Mouse (Mus musculus) liver, embryonic 11.5 days (tissue): Measurements from ENCODE around the gene Tbx15. TPM values are rescaled to one million over a fixed set of nuclear protein-coding genes. Genes with fewer than 3 reads are reported as not detected.
A peak's percentile ranks its signal among the peaks of the same experiment; 100 is the strongest.

Experiments used
- ATAC-seq: fragments of 200-750 bp; cut with Nextera tagmentation; replicated peaks from 2 replicates; pipeline ENCODE4 v1.8.0; 2017; ENCODE audit warnings: moderate number of reproducible peaks, mild to moderate bottlenecking, moderate TSS enrichment, moderate library complexity; ENCODE audit not compliant: low FRiP score
- DNase-seq: peaks from one replicate; pipeline ENCODE4 v3.0.0-alpha.2; 2017; ENCODE audit warnings: low spot score
- H3K27ac ChIP-seq: fragments of 300-500 bp; sonication (generic); 2 replicates; pipeline ENCODE4 v1.5.1; 2014; ENCODE audit warnings: mild to moderate bottlenecking, low read depth, low read length, control low read depth
- H3K27me3 ChIP-seq: fragments of 300-500 bp; sonication (generic); replicated peaks from 2 replicates; pipeline ENCODE4 v1.6.1; 2014; ENCODE audit warnings: low read length, mixed read lengths; ENCODE audit not compliant: control insufficient read depth, insufficient read depth
- H3K36me3 ChIP-seq: fragments of 300-500 bp; sonication (generic); 2 replicates; pipeline ENCODE4 v1.6.1; 2014; ENCODE audit warnings: mild to moderate bottlenecking, low read length, moderate library complexity, mixed read lengths; ENCODE audit not compliant: control insufficient read depth, insufficient read depth
- H3K4me1 ChIP-seq: fragments of 300-500 bp; sonication (generic); replicated peaks from 2 replicates; pipeline ENCODE4 v1.6.1; 2014; ENCODE audit warnings: low read length, mixed read lengths; ENCODE audit not compliant: control insufficient read depth, insufficient read depth
- H3K4me2 ChIP-seq: fragments of 300-500 bp; sonication (generic); 2 replicates; pipeline ENCODE4 v1.6.1; 2014; ENCODE audit warnings: mild to moderate bottlenecking, control low read depth, moderate library complexity
- H3K4me3 ChIP-seq: fragments of 300-500 bp; sonication (generic); 2 replicates; pipeline ENCODE4 v1.5.1; 2014; ENCODE audit warnings: low read depth, low read length, control low read depth
- H3K9ac ChIP-seq: fragments of 300-500 bp; sonication (generic); 2 replicates; pipeline ENCODE4 v1.6.1; 2014; ENCODE audit warnings: low read depth, low read length, control low read depth
- H3K9me3 ChIP-seq: fragments of 300-500 bp; sonication (generic); 2 replicates; pipeline ENCODE4 v1.6.1; 2016; ENCODE audit warnings: low read length, inconsistent platforms, mixed read lengths; ENCODE audit not compliant: control insufficient read depth
- WGBS: fragments of 180-500 bp; shearing (Covaris S2); extraction: QIAGEN DNeasy Blood & Tissue Kit; methylation state at CpG from one replicate; pipeline ENCODE4 v1.1.7; 2014; 5-methylcytosine and 5-hydroxymethylcytosine counted together
- polyA plus RNA-seq: library from polyadenylated mRNA; unstranded; fragments of >200 nt; fragmentation: Nextera tagmentation; extraction: Ambion mirVana; gene quantifications from 2 replicates; pipeline ENCODE4 v1.2.1, GENCODE M21; 2014

Gene Tbx15
- 0.29 and 0.45 TPM in 2 replicates for polyA plus RNA-seq

- no peak for ATAC-seq
- H3K4me3 ChIP-seq = 0 out of 2 replicates have a peak within 1 kb of the TSS, but pooled peaks have one; percentile 23
- peaks cover 96% of the 10 kb centered on the region for H3K27me3 ChIP-seq
- peak within 1 kb of the TSS; percentile 12; the same call in 1 of the 2 replicates for H3K4me2 ChIP-seq
- H3K9ac ChIP-seq = no peak within 1 kb of the TSS
- H3K9me3 ChIP-seq = no peaks in the 10 kb centered on the region
- no peak for DNase-seq
- H3K4me1 ChIP-seq = no peaks in the 10 kb centered on the region
- 2% methylated on average over 18 of the region's 20 CpGs for WGBS
- no peak within 1 kb of the TSS for H3K27ac ChIP-seq
- H3K36me3 ChIP-seq = no peaks in the 10 kb centered on the region
These were observed at the start of gene Tbx15 for GRCm38 (mm10) chr3:99240213-99240720. TSS of gene Tbx15 (plus strand) at chr3:99240381.

GRCm38 (mm10) chr3:99193576-99193975 is 46.6 kb upstream of the Tbx15 start:
- ATAC-seq (no peak), DNase-seq (no peak)
- no peak overlapping the region for H3K4me2 ChIP-seq
- 75% methylated on average over 4 of the region's 4 CpGs for WGBS
- H3K36me3 ChIP-seq = no peaks in the 10 kb centered on the region
- no peaks in the 10 kb centered on the region for H3K27me3 ChIP-seq
- H3K9me3 ChIP-seq = no peaks in the 10 kb centered on the region
- no peaks in the 10 kb centered on the region for H3K4me1 ChIP-seq
- H3K27ac ChIP-seq = no peak overlapping the region
- no peak overlapping the region for H3K4me3 ChIP-seq
- no peak overlapping the region for H3K9ac ChIP-seq

GRCm38 (mm10) chr3:99203331-99203730 is 36.9 kb upstream of the Tbx15 start:
- no peak for DNase-seq
- Histone ChIP-seq H3K4me3 (no peak overlapping the region), H3K9ac (no peak overlapping the region), H3K9me3 (no peaks in the 10 kb centered on the region), H3K36me3 (peaks cover 3% of the 10 kb centered on the region; the same call in 1 of the 2 replicates), H3K4me2 (no peak overlapping the region), H3K27ac (no peak overlapping the region), H3K4me1 (no peaks in the 10 kb centered on the region), H3K27me3 (no peaks in the 10 kb centered on the region)
- ATAC-seq = no peak

- Histone ChIP-seq H3K27ac (no peak overlapping the region), H3K4me2 (no peak overlapping the region), H3K36me3 (no peaks in the 10 kb centered on the region), H3K9ac (no peak overlapping the region), H3K4me3 (no peak overlapping the region), H3K9me3 (no peaks in the 10 kb centered on the region), H3K4me1 (0 out of 2 replicates have a peak, but pooled peaks cover 3% of the 10 kb centered on the region), H3K27me3 (no peaks in the 10 kb centered on the region)
- DNase-seq = no peak
- 28% methylated on average over 1 of the region's 1 CpGs for WGBS
- ATAC-seq = no peak
These were observed 31.8 kb upstream of the Tbx15 start for GRCm38 (mm10) chr3:99208416-99208815.

- Histone ChIP-seq H3K4me2 (no peak overlapping the region), H3K27ac (no peak overlapping the region), H3K9ac (no peak overlapping the region), H3K9me3 (no peaks in the 10 kb centered on the region), H3K27me3 (no peaks in the 10 kb centered on the region), H3K36me3 (no peaks in the 10 kb centered on the region), H3K4me1 (0 out of 2 replicates have a peak, but pooled peaks cover 3% of the 10 kb centered on the region), H3K4me3 (no peak overlapping the region)
- DNase-seq = no peak
- 58% methylated on average over 14 of the region's 14 CpGs for WGBS
- ATAC-seq = no peak
These were observed 29.0 kb upstream of the Tbx15 start for GRCm38 (mm10) chr3:99211105-99211698.

- Histone ChIP-seq H3K27me3 (peaks cover 3% of the 10 kb centered on the region), H3K4me1 (no peaks in the 10 kb centered on the region), H3K27ac (no peak overlapping the region), H3K4me2 (no peak overlapping the region), H3K9me3 (no peaks in the 10 kb centered on the region), H3K4me3 (no peak overlapping the region), H3K9ac (no peak overlapping the region), H3K36me3 (no peaks in the 10 kb centered on the region)
- no peak for ATAC-seq
- WGBS = 83% methylated on average over 2 of the region's 2 CpGs
- DNase-seq = no peak
These were observed 12.4 kb upstream of the Tbx15 start for GRCm38 (mm10) chr3:99227807-99228206.

GRCm38 (mm10) chr3:99233393-99234318 is 6.5 kb upstream of the Tbx15 start:
- DNase-seq (no peak), ATAC-seq (0 out of 2 replicates have a peak, but pooled peaks have one; percentile 23)
- H3K4me3 ChIP-seq = 0 out of 2 replicates have a peak overlapping the region, but pooled peaks have one; percentile 8
- H3K36me3 ChIP-seq = no peaks in the 10 kb centered on the region
- WGBS = 8% methylated on average over 20 of the region's 20 CpGs
- H3K9ac ChIP-seq = no peak overlapping the region
- no peaks in the 10 kb centered on the region for H3K9me3 ChIP-seq
- H3K4me1 ChIP-seq = no peaks in the 10 kb centered on the region
- no peak overlapping the region for H3K27ac ChIP-seq
- peak overlapping the region; percentile 51 for H3K4me2 ChIP-seq
- peaks cover 56% of the 10 kb centered on the region for H3K27me3 ChIP-seq

GRCm38 (mm10) chr3:99234319-99234869 is 5.8 kb upstream of the Tbx15 start:
- Histone ChIP-seq H3K4me3 (0 out of 2 replicates have a peak overlapping the region, but pooled peaks have one; percentile 8), H3K9ac (no peak overlapping the region), H3K27ac (no peak overlapping the region), H3K36me3 (no peaks in the 10 kb centered on the region), H3K9me3 (no peaks in the 10 kb centered on the region), H3K4me1 (no peaks in the 10 kb centered on the region), H3K27me3 (peaks cover 64% of the 10 kb centered on the region), H3K4me2 (peak overlapping the region; percentile 51)
- WGBS = 7% methylated on average over 17 of the region's 17 CpGs
- DNase-seq (no peak), ATAC-seq (no peak)
